Mouse (Mus musculus) kidney, postnatal 0 days (tissue): ENCODE results near the gene Mpst. TPM values are rescaled to one million over a fixed set of nuclear protein-coding genes. Genes with fewer than 3 reads are reported as not detected.

Experiments
- ATAC-seq: fragments of 200-750 bp; cut with Nextera tagmentation; replicated peaks from 2 replicates; pipeline ENCODE4 v1.8.0; 2017; ENCODE audit warnings: low read depth, moderate number of reproducible peaks, moderate TSS enrichment, moderate library complexity; ENCODE audit not compliant: low FRiP score
- DNase-seq: peaks from one replicate; pipeline ENCODE4 v3.0.0-alpha.2; 2016; ENCODE audit warnings: low spot score
- H3K27ac ChIP-seq: fragments of 300-500 bp; sonication (generic); 2 replicates; pipeline ENCODE4 v1.5.1; 2014; ENCODE audit warnings: mild to moderate bottlenecking
- H3K27me3 ChIP-seq: fragments of 300-500 bp; sonication (generic); 2 replicates; pipeline ENCODE4 v1.6.1; 2014; ENCODE audit warnings: low read length, mixed read lengths; ENCODE audit not compliant: insufficient read depth
- H3K36me3 ChIP-seq: fragments of 300-500 bp; sonication (generic); 2 replicates; pipeline ENCODE4 v1.6.1; 2014; ENCODE audit warnings: low read length, mixed read lengths; ENCODE audit not compliant: insufficient read depth
- H3K4me1 ChIP-seq: fragments of 300-500 bp; sonication (generic); replicated peaks from 2 replicates; pipeline ENCODE4 v1.6.1; 2014; ENCODE audit warnings: antibody characterized with exemption, low read length, mixed read lengths; ENCODE audit not compliant: insufficient read depth
- H3K4me2 ChIP-seq: fragments of 300-500 bp; sonication (generic); 2 replicates; pipeline ENCODE4 v1.6.1; 2014; ENCODE audit warnings: mild to moderate bottlenecking, low read length, moderate library complexity, mixed read lengths
- H3K4me3 ChIP-seq: fragments of 300-500 bp; sonication (generic); replicated peaks from 2 replicates; pipeline ENCODE4 v1.5.1; 2014; ENCODE audit warnings: low read depth, low read length
- H3K9ac ChIP-seq: fragments of 300-500 bp; sonication (generic); 2 replicates; pipeline ENCODE4 v1.6.1; 2014; ENCODE audit warnings: low read depth, low read length
- H3K9me3 ChIP-seq: fragments of 300-500 bp; sonication (generic); replicated peaks from 2 replicates; pipeline ENCODE4 v1.6.1; 2016; ENCODE audit warnings: low read length, inconsistent platforms, mixed read lengths
- CTCF ChIP-seq: IDR thresholded peaks from 2 replicates; pipeline ENCODE4 v1.5.1; 2016; ENCODE audit warnings: antibody characterized with exemption, low read depth, mild to moderate bottlenecking, moderate library complexity
- WGBS: fragments of 180-500 bp; shearing (Covaris S2); extraction: QIAGEN DNeasy Blood & Tissue Kit; methylation state at CpG from one replicate; pipeline ENCODE4 v1.1.7; 2014; 5-methylcytosine and 5-hydroxymethylcytosine counted together
- polyA plus RNA-seq: library from polyadenylated mRNA; unstranded; fragments of >200 nt; fragmentation: Nextera tagmentation; extraction: Ambion mirVana; gene quantifications from 2 replicates; pipeline ENCODE4 v1.2.1, GENCODE M21; 2015

Gene Mpst
- 3.0 and 4.6 TPM in 2 replicates for polyA plus RNA-seq

DNA sequence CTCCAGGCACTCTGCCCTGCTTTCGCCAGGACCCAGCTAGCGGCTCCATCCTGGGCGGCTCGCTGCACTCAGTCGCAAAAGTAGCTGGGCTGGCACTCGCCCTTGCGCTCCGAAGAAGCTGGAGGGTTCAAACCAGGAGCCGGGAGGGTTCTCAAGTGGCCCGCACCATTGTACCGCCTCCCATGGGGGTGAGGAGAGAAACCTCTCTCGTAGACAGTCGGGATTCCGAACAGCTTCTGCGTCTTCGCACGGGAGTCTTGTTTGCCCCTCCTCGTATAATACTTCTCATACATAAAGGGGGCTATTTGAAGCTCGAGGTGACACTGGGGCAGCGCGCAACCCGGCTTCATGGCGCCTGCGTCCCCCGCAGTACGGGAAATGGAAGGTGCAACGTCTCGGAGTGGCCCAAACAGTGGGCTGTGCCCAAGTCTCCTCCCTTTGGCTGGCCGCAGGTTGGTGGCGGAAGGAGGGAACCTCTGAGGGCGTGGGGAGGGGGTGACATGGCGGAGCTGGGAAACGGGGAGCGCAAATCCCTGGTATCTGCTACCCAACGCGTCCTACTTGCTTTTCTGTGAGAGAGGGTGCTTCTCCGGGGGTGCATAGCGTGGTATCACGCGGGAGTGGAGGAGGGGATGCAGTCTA lies at the start of gene Mpst:
Gene Mpst (plus strand): TSS at position 124 of the 642 bp plus-strand sequence.
- Histone ChIP-seq H3K4me3 (peak within 1 kb of the TSS; percentile 79), H3K27me3 (no peaks in the 10 kb centered on the region), H3K27ac (peak within 1 kb of the TSS; percentile 97), H3K36me3 (no peaks in the 10 kb centered on the region), H3K4me2 (peak within 1 kb of the TSS; percentile 89), H3K4me1 (peaks cover 26% of the 10 kb centered on the region), H3K9ac (peak within 1 kb of the TSS; percentile 66), H3K9me3 (no peaks in the 10 kb centered on the region)
- no peak for TF ChIP-seq CTCF
- ATAC-seq, result peak; percentile 57
- peak; percentile 96 for DNase-seq
- WGBS, result 0% methylated on average over 40 of the region's 40 CpGs

DNA sequence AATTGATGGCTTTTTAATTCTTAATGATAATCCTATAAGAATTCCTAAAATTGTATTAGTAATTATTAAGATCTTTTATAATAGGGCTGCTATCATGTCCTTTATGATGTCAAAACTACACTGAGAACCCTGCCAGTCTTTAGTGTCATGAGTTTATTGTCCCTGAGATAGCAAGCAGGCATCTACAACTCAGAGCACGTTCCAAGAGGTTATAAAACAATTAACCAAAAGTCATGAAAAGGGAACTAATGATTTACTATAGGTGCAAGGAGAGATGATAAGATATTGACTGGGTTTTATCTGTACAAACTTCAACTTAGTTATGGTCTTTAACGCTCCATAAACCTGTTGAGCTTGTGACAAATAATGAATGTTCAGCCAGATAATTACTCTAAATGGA lies 40.3 kb upstream of the Mpst start:
- no peak overlapping the region for H3K4me3 ChIP-seq
- H3K27ac ChIP-seq, result no peak overlapping the region
- no peak overlapping the region for H3K9ac ChIP-seq
- 36% methylated on average over 2 of the region's 2 CpGs for WGBS
- no peak overlapping the region for H3K4me2 ChIP-seq
- peaks cover 5% of the 10 kb centered on the region; the same call in 1 of the 2 replicates for H3K27me3 ChIP-seq
- no peak for TF ChIP-seq CTCF
- DNase-seq (no peak), ATAC-seq (no peak)
- no peaks in the 10 kb centered on the region for H3K4me1 ChIP-seq
- H3K9me3 ChIP-seq, result no peaks in the 10 kb centered on the region
- no peaks in the 10 kb centered on the region for H3K36me3 ChIP-seq

DNA sequence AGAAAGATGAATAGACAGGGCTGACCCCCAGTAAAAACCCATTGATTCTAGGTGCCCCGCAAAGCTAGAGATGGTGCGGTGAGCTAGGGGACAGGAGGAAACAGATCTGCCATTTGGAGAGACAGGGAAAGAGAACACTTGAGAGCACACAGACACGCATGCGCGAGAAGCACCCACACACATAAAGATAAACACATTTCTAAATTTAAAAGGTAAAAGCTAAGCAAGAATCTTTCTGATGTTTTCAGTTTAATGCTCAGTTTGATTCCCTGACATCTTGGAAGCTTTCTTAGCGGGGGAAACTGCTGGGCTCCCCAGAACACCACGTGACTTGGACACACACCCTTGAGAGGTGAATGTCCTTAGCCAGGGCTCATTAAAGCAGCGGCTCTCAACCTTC lies 39.3 kb upstream of the Mpst start:
- DNase-seq, result no peak
- Histone ChIP-seq H3K4me3 (no peak overlapping the region), H3K27ac (no peak overlapping the region), H3K9ac (no peak overlapping the region), H3K9me3 (no peaks in the 10 kb centered on the region), H3K36me3 (no peaks in the 10 kb centered on the region), H3K27me3 (peaks cover 5% of the 10 kb centered on the region; the same call in 1 of the 2 replicates), H3K4me2 (no peak overlapping the region), H3K4me1 (no peaks in the 10 kb centered on the region)
- ATAC-seq, result no peak
- WGBS, result 61% methylated on average over 8 of the region's 8 CpGs
- no peak for TF ChIP-seq CTCF

DNA sequence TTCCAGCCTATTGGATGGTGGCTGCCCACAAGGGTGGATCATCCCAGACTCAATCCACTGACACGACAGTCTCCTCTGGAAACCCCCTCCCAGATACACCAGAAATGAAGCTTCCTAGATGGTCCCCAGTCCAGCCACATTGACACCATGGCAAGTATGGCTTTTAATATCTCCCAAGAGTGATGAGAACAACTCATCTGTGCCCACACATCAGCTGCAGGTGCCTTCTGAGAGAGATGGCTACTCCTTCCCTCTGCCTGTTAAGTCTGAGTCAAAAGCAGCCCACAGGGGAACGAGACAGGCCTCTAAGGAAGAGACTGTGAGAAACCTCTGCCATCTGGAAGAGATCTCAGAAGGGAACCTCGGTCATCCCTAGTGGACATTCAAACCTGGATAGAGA lies 38.4 kb upstream of the Mpst start:
- Histone ChIP-seq H3K4me3 (no peak overlapping the region), H3K4me2 (no peak overlapping the region), H3K4me1 (no peaks in the 10 kb centered on the region), H3K9ac (no peak overlapping the region), H3K9me3 (no peaks in the 10 kb centered on the region), H3K27ac (no peak overlapping the region), H3K27me3 (peaks cover 5% of the 10 kb centered on the region; the same call in 1 of the 2 replicates), H3K36me3 (no peaks in the 10 kb centered on the region)
- DNase-seq (no peak), ATAC-seq (no peak)
- no peak for TF ChIP-seq CTCF
- 62% methylated on average over 3 of the region's 3 CpGs for WGBS

DNA sequence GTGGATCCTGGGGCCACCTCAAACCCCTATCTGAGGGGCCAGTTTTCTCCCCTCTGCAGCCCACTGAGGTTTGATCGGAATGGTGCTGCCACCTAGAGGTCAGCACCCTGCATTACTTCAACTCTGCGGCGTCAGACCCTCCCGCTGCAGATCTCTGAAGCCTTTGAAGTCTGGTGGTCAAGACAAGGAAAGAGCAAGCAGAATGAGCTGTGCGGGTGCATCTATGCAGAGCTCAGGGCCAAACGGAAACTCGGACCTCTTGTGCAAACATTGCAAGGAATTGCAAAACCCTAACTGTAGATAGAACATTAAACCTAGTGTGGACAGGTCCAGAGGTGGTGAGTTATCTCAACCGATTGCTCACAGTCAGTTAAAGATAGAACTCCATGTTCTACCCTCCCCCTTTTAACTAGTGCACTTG lies 37.3 kb upstream of the Mpst start:
- ATAC-seq (no peak), DNase-seq (peak; percentile 47)
- Histone ChIP-seq H3K27me3 (peaks cover 5% of the 10 kb centered on the region; the same call in 1 of the 2 replicates), H3K27ac (no peak overlapping the region), H3K4me3 (no peak overlapping the region), H3K9me3 (no peaks in the 10 kb centered on the region), H3K4me1 (no peaks in the 10 kb centered on the region), H3K4me2 (no peak overlapping the region), H3K9ac (no peak overlapping the region), H3K36me3 (no peaks in the 10 kb centered on the region)
- 11% methylated on average over 8 of the region's 8 CpGs for WGBS
- peak; percentile 74 for TF ChIP-seq CTCF

DNA sequence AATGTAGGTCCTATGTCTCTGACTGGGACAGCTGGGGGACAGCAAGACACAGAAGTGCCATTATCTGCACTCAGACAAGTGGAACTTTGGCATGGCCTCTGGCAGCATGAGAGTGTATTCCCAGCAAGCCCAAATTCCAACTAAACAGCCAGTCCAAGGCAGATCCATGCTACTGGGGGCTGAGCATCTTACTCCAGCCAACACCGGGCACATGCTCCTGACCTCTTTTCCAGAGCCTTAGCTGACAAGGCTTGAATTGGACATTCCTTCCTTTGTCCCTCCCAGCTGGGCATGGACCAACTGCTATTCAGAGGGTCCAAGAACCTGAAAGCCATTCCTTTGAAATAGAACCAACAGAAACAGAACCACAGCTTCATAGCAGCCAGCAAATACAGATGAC lies 36.6 kb upstream of the Mpst start:
- H3K27me3 ChIP-seq, result peaks cover 5% of the 10 kb centered on the region; the same call in 1 of the 2 replicates
- H3K4me2 ChIP-seq, result no peak overlapping the region
- no peak for ATAC-seq
- DNase-seq, result no peak
- TF ChIP-seq CTCF, result no peak
- no peaks in the 10 kb centered on the region for H3K36me3 ChIP-seq
- WGBS, result 79% methylated on average over 1 of the region's 1 CpGs
- H3K9ac ChIP-seq, result no peak overlapping the region
- no peaks in the 10 kb centered on the region for H3K4me1 ChIP-seq
- no peaks in the 10 kb centered on the region for H3K9me3 ChIP-seq
- no peak overlapping the region for H3K27ac ChIP-seq
- H3K4me3 ChIP-seq, result no peak overlapping the region

DNA sequence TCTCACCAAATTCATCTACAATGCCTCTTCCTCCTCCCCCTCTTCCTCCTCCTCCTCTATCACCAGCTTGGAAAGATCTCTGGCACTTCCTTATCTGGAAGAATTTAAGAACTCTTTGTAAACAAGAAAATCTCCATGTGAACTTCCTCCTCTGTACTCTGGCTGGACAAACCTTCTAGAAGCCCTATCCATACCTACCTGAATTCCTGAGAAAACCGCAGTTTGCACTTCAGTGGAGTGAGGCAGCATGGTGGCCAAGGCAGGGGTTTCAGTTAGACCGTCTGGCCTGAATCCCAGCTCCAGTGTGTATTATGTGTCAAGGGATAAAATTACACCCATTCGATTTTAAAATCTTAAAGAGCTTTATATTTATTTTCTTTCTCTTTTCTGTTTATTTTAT lies 33.4 kb upstream of the Mpst start:
- no peaks in the 10 kb centered on the region for H3K9me3 ChIP-seq
- no peak for ATAC-seq
- H3K27me3 ChIP-seq, result peaks cover 5% of the 10 kb centered on the region; the same call in 1 of the 2 replicates
- H3K9ac ChIP-seq, result no peak overlapping the region
- DNase-seq, result no peak
- no peak overlapping the region for H3K27ac ChIP-seq
- no peaks in the 10 kb centered on the region for H3K36me3 ChIP-seq
- no peaks in the 10 kb centered on the region for H3K4me1 ChIP-seq
- no peak for TF ChIP-seq CTCF
- 31% methylated on average over 3 of the region's 3 CpGs for WGBS
- H3K4me2 ChIP-seq, result no peak overlapping the region
- H3K4me3 ChIP-seq, result no peak overlapping the region
